Mouse (Mus musculus) bone marrow, adult 2 months (tissue): ENCODE results near the gene Nup62.

ENCODE experiments used
- CTCF ChIP-seq: fragments of 200-500 bp; IDR thresholded peaks from 2 replicates; pipeline ENCODE4 v1.5.1; 2011; ENCODE audit warnings: low read length, control low read depth; ENCODE audit not compliant: control insufficient read depth, insufficient read depth
- POLR2A ChIP-seq: fragments of 200-500 bp; IDR thresholded peaks from 2 replicates; pipeline ENCODE4 v1.6.1; 2011; ENCODE audit warnings: low read depth, mild to moderate bottlenecking, control low read depth, low read length, borderline replicate concordance; ENCODE audit not compliant: control insufficient read depth

DNA sequence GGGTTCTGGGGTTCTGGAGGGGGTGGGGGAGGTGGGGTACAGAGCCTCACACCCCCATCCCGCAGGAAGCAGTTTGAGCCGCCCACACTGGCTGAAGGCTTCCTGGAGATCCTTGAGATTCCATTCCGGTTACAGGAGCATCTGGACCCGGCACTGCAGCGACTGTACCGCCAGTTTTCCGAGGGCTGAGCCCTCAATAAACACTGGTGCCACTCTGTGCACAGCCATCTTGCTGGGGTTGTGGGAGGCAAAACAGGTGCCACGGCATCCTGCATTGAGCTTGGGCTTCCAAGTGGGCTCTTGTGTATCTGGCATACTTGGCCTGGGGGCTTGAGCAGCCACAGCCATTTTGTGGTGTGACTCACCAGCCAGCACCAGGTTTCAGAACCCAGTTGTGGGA, 46.5 kb downstream of the Nup62 start:
- no peak for TF ChIP-seq POLR2A
- no peak for TF ChIP-seq CTCF
